Mouse (Mus musculus) lung, embryonic 15.5 days (tissue): ENCODE results near the gene Gpr88. TPM values are rescaled to one million over a fixed set of nuclear protein-coding genes. Genes with fewer than 3 reads are reported as not detected.

Experiments
- ATAC-seq: fragments of 200-750 bp; cut with Nextera tagmentation; 2 replicates; pipeline ENCODE4 v1.8.0; 2017; ENCODE audit warnings: moderate number of reproducible peaks, borderline replicate concordance; ENCODE audit not compliant: low FRiP score, low TSS enrichment; ENCODE audit errors: extremely low read depth
- H3K27ac ChIP-seq: fragments of 300-500 bp; sonication (generic); 2 replicates; pipeline ENCODE4 v1.5.1; 2015; ENCODE audit warnings: moderate library complexity, mild to moderate bottlenecking, inconsistent platforms
- H3K27me3 ChIP-seq: fragments of 300-500 bp; sonication (generic); 2 replicates; pipeline ENCODE4 v1.6.1; 2015; ENCODE audit warnings: inconsistent platforms
- H3K36me3 ChIP-seq: fragments of 300-500 bp; sonication (generic); 2 replicates; pipeline ENCODE4 v1.6.1; 2015; ENCODE audit warnings: inconsistent platforms
- H3K4me1 ChIP-seq: fragments of 300-500 bp; sonication (generic); 2 replicates; pipeline ENCODE4 v1.6.1; 2015; ENCODE audit warnings: inconsistent platforms
- H3K4me2 ChIP-seq: fragments of 300-500 bp; sonication (generic); 2 replicates; pipeline ENCODE4 v1.6.1; 2015; ENCODE audit warnings: inconsistent platforms, mild to moderate bottlenecking, moderate library complexity
- H3K4me3 ChIP-seq: fragments of 300-500 bp; sonication (generic); 2 replicates; pipeline ENCODE4 v1.5.1; 2015; ENCODE audit warnings: mild to moderate bottlenecking, inconsistent platforms
- H3K9ac ChIP-seq: fragments of 300-500 bp; sonication (generic); 2 replicates; pipeline ENCODE4 v1.6.1; 2015; ENCODE audit warnings: inconsistent platforms
- H3K9me3 ChIP-seq: fragments of 300-500 bp; sonication (generic); 2 replicates; pipeline ENCODE4 v1.6.1; 2016; ENCODE audit warnings: inconsistent platforms
- WGBS: fragments of 180-500 bp; shearing (Covaris S2); methylation state at CpG from one replicate; pipeline ENCODE4 v1.1.7; 2015; 5-methylcytosine and 5-hydroxymethylcytosine counted together
- polyA plus RNA-seq: library from polyadenylated mRNA; unstranded; fragments of >200 nt; fragmentation: Nextera tagmentation; extraction: Ambion mirVana; gene quantifications from 2 replicates; pipeline ENCODE4 v1.2.1, GENCODE M21; 2015

Gpr88 gene
- polyA plus RNA-seq, 1 experiment from 2014 or later: 1.3 TPM

DNA sequence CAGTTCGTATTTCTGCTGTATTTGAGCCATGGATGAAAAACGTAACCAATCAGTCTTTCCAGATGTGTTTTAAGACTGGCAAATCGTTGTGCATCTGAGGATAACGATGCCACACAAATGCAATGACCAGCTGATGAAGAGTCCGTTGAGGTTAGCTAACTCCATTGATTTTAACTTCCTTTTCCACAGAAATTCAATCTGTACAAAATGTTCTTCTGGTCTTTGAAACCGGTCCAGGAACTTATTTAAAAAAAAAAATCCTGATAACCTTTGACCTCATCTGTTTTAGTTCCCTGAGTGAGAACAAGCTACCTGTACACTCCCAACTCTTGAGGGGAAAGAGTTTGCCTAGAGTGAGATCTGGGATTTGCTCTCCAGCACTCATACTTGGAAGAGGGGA lies 18.4 kb upstream of the Gpr88 start:
- Histone ChIP-seq H3K4me2 (no peak overlapping the region), H3K36me3 (no peaks in the 10 kb centered on the region), H3K9ac (no peak overlapping the region), H3K4me3 (no peak overlapping the region), H3K9me3 (no peaks in the 10 kb centered on the region), H3K27me3 (no peaks in the 10 kb centered on the region), H3K27ac (no peak overlapping the region), H3K4me1 (no peaks in the 10 kb centered on the region)
- no peak for ATAC-seq
- WGBS: 73% methylated on average over 6 of the region's 6 CpGs

DNA sequence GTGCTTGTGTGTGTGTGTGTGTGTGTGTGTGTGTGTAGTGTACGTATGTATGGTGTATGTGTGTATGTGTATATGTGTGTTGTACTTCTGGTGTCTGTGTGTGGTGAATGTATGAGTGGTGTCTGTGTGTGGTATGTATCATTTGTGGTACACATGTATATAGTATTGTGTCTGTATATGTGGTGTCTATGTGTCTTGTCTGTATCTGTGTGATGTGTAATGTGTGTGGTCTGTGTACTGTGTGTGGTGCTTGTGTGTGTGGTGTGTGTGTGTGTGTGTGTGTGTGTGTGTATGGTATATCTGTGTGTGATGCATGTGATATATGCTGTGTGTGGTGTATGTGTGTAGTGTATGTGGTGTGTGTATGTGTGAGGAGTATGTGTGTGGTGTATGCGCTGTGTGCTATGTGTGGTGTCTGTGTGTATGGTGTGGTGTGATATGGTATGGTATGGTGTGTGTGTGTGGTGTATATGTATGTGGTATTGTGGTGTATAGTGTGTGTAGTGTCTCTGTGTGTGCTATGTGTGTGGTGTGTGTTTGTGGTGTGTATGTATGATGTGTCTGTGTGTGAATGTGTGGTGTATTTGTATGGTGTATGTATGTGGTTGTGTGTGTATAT lies 13.8 kb upstream of the Gpr88 start:
- no peaks in the 10 kb centered on the region for H3K27me3 ChIP-seq
- no peak overlapping the region for H3K4me2 ChIP-seq
- ATAC-seq: no peak
- H3K36me3 ChIP-seq: no peaks in the 10 kb centered on the region
- H3K27ac ChIP-seq: no peak overlapping the region
- WGBS: 89% methylated on average over 2 of the region's 2 CpGs
- no peak overlapping the region for H3K4me3 ChIP-seq
- H3K4me1 ChIP-seq: 0 out of 2 replicates have a peak, but pooled peaks cover 21% of the 10 kb centered on the region
- H3K9ac ChIP-seq: no peak overlapping the region
- no peaks in the 10 kb centered on the region for H3K9me3 ChIP-seq

DNA sequence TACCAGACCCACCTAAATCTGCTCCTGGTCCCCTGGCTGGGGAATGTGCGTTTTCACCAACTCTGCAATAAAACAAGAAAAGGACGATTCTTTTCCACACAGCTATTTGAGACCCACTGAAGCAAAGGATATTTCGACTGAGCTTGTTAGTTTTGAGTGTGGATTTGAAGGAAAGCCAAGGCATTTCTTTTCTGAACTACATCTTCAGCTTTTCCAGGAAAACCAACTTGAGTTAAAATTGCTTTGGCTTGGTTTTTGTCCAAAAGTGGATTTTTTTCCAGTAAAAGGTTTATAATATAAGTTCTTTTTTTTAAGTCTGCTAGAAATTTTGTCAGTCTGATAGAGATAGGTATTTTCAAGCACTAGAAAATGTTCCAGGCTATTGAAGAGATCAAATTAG lies 13.1 kb upstream of the Gpr88 start:
- H3K9me3 ChIP-seq: no peaks in the 10 kb centered on the region
- no peak overlapping the region for H3K4me3 ChIP-seq
- 0 out of 2 replicates have a peak, but pooled peaks cover 23% of the 10 kb centered on the region for H3K4me1 ChIP-seq
- no peak overlapping the region for H3K9ac ChIP-seq
- no peak for ATAC-seq
- WGBS: 59% methylated on average over 3 of the region's 3 CpGs
- H3K27ac ChIP-seq: peak overlapping the region; percentile 24; the same call in 1 of the 2 replicates
- no peaks in the 10 kb centered on the region for H3K27me3 ChIP-seq
- H3K4me2 ChIP-seq: no peak overlapping the region
- no peaks in the 10 kb centered on the region for H3K36me3 ChIP-seq

DNA sequence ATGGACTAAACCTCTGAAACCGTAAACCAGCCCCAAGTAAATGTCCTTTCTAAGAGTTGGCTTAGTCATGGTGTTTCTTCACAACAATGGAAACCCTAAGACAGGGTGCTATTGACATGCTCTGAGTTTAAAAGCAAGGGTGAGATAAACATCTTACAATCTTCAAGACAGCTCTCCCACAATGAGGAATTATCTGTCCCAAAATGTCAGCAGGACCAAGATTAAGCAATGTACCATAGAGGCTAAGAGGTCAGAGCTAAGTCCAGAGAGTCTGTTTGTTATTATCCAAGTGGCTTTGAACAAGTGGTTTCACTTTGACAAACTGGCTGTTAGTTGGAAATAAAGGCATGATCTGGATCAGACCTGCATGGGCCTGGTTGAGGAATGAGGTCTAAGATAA lies 10.7 kb upstream of the Gpr88 start:
- no peaks in the 10 kb centered on the region for H3K27me3 ChIP-seq
- H3K36me3 ChIP-seq: no peaks in the 10 kb centered on the region
- no peak overlapping the region for H3K9ac ChIP-seq
- H3K27ac ChIP-seq: peak overlapping the region; percentile 82
- peak; percentile 73 for ATAC-seq
- no peak overlapping the region for H3K4me2 ChIP-seq
- 0 out of 2 replicates have a peak, but pooled peaks cover 23% of the 10 kb centered on the region for H3K4me1 ChIP-seq
- H3K9me3 ChIP-seq: no peaks in the 10 kb centered on the region
- 33% methylated on average over 1 of the region's 1 CpGs for WGBS
- H3K4me3 ChIP-seq: no peak overlapping the region

DNA sequence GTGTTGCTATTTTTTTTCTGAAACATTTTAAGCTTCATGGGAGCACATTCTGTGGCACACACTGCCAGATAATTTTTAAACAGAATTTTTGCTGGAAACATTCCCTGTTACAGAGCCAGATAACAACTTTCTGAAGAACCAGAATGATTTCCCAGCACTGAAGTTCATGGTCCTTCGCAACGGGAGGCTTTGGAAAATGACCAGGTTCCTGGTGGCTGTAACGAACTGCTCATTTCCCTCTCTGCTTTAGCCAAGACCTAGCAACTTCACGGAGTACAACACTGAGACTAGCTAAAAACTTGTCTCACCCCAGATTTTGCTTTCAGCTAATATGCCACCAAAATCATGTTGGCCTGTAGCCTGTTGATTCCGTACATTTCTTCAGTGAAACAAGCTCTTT lies 9.8 kb upstream of the Gpr88 start:
- H3K4me2 ChIP-seq: no peak overlapping the region
- no peaks in the 10 kb centered on the region for H3K27me3 ChIP-seq
- H3K36me3 ChIP-seq: no peaks in the 10 kb centered on the region
- H3K4me3 ChIP-seq: no peak overlapping the region
- ATAC-seq: peak; percentile 71; the same call in 1 of the 2 replicates
- WGBS: 43% methylated on average over 5 of the region's 5 CpGs
- H3K4me1 ChIP-seq: 0 out of 2 replicates have a peak, but pooled peaks cover 23% of the 10 kb centered on the region
- peak overlapping the region; percentile 82 for H3K27ac ChIP-seq
- no peak overlapping the region for H3K9ac ChIP-seq
- H3K9me3 ChIP-seq: no peaks in the 10 kb centered on the region

DNA sequence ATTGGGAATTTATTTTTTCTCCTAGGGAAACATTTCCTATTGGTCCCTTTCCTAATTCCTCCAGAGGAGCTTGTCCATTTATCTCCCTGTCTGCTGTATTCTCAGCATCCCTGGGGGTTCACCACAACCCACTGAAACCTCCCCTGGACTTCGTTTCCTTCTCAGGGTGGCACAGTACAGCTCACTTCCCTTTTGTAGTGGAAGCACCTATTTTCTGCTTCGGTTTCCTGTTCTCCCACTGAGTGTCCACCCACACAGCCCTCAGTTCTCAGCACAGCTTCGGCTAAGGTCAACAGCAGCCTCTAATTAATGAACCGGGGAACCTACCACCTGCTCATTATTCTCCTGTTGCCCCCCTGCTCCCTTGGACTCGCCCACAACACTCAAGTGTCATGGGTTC lies 2.8 kb upstream of the Gpr88 start:
- Histone ChIP-seq H3K36me3 (no peaks in the 10 kb centered on the region), H3K9ac (no peak overlapping the region), H3K4me3 (no peak overlapping the region), H3K27ac (no peak overlapping the region), H3K4me1 (peaks cover 23% of the 10 kb centered on the region), H3K27me3 (peaks cover 44% of the 10 kb centered on the region), H3K4me2 (no peak overlapping the region), H3K9me3 (no peaks in the 10 kb centered on the region)
- no peak for ATAC-seq
- WGBS: 58% methylated on average over 5 of the region's 5 CpGs

DNA sequence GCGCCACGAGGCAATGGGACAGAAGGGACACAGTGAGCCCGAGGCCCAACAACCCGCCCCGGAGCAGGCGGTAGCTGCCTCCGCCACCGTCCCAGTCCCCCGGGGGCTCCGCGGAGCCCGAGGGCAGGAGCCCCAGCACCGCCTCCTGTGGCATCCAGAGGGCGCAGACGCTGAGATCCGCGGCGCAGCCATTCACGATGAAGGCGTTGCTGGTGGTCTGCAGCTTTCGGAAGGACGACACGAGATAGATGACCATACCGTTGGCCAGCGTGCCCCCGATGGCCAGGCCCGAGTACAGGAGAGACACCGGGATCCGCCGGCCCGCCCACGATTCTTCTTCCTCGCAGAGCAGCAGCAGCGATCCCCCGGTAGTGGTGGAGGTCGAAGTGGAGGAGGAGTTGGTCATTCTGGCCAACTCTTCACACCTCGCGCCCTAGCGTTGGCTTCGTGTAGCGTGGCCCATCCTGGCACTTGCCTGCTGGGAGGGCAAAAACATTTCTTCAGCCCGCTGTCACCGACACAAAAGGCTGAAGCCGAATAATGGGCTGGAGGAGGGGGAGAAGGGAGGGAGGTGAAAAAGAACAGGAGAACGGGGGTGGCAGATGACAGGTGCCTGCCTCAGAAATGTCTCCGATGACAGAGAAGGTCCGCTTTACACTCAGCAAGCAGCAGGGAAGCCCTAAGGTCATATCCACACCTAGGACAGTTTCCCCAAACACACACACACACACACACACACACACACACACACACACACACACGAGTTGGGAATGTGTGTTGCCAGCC lies 855 bp downstream of the Gpr88 start:
- H3K4me2 ChIP-seq: peak overlapping the region; percentile 98
- H3K4me1 ChIP-seq: peaks cover 24% of the 10 kb centered on the region
- H3K36me3 ChIP-seq: no peaks in the 10 kb centered on the region
- H3K9ac ChIP-seq: peak overlapping the region; percentile 25
- peak; percentile 58 for ATAC-seq
- peak overlapping the region; percentile 50 for H3K4me3 ChIP-seq
- under 1% methylated on average over 48 of the region's 48 CpGs for WGBS
- H3K27ac ChIP-seq: 0 out of 2 replicates have a peak overlapping the region, but pooled peaks have one; percentile 24
- H3K9me3 ChIP-seq: no peaks in the 10 kb centered on the region
- H3K27me3 ChIP-seq: peaks cover 66% of the 10 kb centered on the region

DNA sequence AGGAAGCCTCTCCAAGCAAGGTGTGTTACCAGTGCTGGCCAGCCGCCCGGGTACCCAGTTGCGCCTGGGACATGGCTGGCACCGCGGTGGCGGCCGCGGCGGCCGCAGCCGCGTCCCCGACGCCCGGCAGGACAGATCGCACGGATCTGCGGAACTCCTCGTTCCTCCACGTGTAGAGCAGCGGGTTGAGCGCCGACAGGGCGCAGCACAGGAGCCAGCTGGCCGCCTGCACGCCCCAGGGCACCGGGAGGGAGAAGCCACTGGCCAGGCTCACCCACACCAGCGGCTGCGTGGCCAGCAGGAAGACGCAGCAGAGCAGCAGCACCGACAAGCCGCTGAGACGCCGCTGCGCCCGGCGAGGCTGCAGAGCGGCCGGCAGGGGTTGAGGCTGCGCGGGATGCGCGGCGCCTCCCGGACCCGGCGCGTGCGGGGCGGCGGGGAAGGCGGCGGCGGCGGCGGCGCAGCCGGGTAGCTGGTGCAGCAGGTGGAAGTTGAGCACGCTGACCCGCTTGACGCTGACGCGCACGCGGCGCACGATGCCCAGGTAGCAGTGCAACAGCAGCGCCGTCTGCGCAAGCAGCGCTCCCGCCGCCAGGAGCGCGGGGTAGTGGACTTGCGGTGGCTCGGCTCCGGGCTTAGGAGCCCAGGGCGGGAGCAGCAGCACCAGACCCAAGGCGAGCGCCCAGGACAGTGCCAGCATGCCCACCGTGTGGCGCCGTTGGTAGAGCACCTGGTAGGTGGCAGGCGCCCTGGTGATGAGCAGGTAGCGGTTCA lies 1.6 kb downstream of the Gpr88 start:
- H3K4me3 ChIP-seq: peak overlapping the region; percentile 50
- no peaks in the 10 kb centered on the region for H3K36me3 ChIP-seq
- H3K4me2 ChIP-seq: peak overlapping the region; percentile 98
- peak; percentile 40 for ATAC-seq
- WGBS: under 1% methylated on average over 85 of the region's 86 CpGs
- peaks cover 66% of the 10 kb centered on the region for H3K27me3 ChIP-seq
- H3K9me3 ChIP-seq: no peaks in the 10 kb centered on the region
- no peak overlapping the region for H3K27ac ChIP-seq
- H3K4me1 ChIP-seq: peaks cover 24% of the 10 kb centered on the region
- H3K9ac ChIP-seq: peak overlapping the region; percentile 25

DNA sequence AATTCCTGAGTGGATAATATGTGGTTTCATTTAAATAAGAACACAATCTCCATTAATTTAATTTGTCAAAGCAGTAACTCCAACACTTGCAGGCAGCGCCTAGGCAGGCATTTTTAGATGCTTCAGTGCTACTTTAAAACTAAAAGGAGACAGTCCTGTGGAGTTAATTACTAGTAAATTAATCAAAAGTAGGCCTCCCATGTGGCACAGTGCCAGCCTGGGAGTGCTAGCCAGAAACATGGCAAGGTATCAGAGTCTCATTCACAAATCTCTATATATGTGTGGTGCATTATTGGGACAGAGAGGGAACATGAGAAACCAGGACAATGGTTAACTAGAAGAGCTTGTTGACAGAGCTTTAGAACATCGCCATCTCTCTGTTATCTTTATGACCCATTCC lies 4.3 kb downstream of the Gpr88 start:
- 69% methylated on average over 2 of the region's 2 CpGs for WGBS
- no peak overlapping the region for H3K4me3 ChIP-seq
- ATAC-seq: no peak
- H3K36me3 ChIP-seq: no peaks in the 10 kb centered on the region
- H3K27ac ChIP-seq: no peak overlapping the region
- peaks cover 49% of the 10 kb centered on the region for H3K27me3 ChIP-seq
- H3K4me1 ChIP-seq: peaks cover 24% of the 10 kb centered on the region
- H3K9ac ChIP-seq: no peak overlapping the region
- H3K4me2 ChIP-seq: no peak overlapping the region
- no peaks in the 10 kb centered on the region for H3K9me3 ChIP-seq

DNA sequence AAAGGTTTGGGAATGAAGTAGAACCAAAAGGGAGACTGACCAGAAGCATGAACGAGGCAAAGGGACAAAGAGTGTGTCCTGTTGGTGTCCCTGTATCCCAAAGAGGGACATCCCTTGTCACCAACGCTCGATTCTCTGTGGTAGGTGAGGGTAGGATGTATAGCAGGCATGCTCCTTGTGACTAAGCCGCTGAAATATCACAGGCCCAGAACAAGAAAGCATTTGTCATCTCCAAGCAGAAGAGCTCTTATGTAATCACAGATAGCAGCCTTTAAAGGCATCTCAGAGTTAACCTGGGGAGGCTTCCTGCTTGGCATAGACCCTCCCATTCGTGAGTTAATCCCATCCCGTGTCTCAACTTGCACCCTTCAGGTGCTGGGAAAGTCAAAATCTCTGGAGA lies 8.8 kb downstream of the Gpr88 start:
- Histone ChIP-seq H3K27ac (no peak overlapping the region), H3K4me2 (no peak overlapping the region), H3K36me3 (no peaks in the 10 kb centered on the region), H3K27me3 (peaks cover 6% of the 10 kb centered on the region), H3K4me1 (no peaks in the 10 kb centered on the region), H3K9me3 (no peaks in the 10 kb centered on the region), H3K4me3 (no peak overlapping the region), H3K9ac (no peak overlapping the region)
- WGBS: 45% methylated on average over 6 of the region's 6 CpGs
- no peak for ATAC-seq

DNA sequence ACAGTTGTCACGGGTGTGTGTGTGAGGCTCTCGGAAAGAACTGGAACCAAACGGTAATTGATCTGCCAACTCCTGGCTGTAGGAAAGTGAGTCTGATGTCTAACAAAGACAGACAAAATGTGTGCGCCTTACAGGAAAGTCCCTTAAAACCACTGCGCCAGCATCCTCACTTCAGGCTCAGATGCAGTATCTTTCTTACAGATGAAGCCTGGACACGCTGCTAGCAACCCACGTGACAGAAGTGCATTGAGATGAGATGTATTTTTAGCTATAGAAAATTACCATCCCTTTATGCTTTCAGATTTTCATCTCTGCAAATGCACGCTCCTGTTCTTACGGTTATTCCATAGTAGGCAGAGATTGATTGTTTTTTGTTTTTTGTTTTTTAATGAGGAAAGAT lies 10.6 kb downstream of the Gpr88 start:
- H3K27ac ChIP-seq: no peak overlapping the region
- no peaks in the 10 kb centered on the region for H3K9me3 ChIP-seq
- H3K36me3 ChIP-seq: no peaks in the 10 kb centered on the region
- H3K4me3 ChIP-seq: no peak overlapping the region
- no peak overlapping the region for H3K4me2 ChIP-seq
- no peak overlapping the region for H3K9ac ChIP-seq
- no peak for ATAC-seq
- no peaks in the 10 kb centered on the region for H3K27me3 ChIP-seq
- no peaks in the 10 kb centered on the region for H3K4me1 ChIP-seq
- WGBS: 77% methylated on average over 9 of the region's 9 CpGs

DNA sequence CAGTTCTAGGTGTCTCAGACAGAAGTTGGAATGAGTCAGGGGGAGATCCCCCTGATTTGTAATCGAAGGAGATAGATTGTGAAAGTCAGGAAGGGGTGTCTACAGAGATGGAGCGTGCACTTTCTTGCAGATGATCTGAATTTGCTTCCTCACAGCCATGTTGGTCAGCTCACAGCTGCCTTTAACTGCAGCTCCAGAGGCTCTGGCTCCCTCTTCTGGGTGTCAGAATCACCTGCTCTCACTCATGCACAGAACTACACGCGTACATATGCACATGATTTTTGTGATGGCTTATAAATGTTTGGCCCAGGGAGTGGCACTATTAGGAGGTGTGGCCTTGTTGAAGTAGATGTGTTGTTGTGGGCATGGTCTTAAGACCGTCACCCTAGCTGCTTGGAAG lies 15.8 kb downstream of the Gpr88 start:
- H3K9ac ChIP-seq: no peak overlapping the region
- no peak overlapping the region for H3K27ac ChIP-seq
- H3K4me3 ChIP-seq: no peak overlapping the region
- H3K4me2 ChIP-seq: no peak overlapping the region
- H3K9me3 ChIP-seq: no peaks in the 10 kb centered on the region
- ATAC-seq: no peak
- H3K4me1 ChIP-seq: no peaks in the 10 kb centered on the region
- H3K27me3 ChIP-seq: no peaks in the 10 kb centered on the region
- no peaks in the 10 kb centered on the region for H3K36me3 ChIP-seq
- 83% methylated on average over 5 of the region's 5 CpGs for WGBS
